Mouse (Mus musculus) MEL (cell line): Measurements from ENCODE around the gene S100a16.

Experiments
- CHD2 ChIP-seq: IDR thresholded peaks from 2 replicates; pipeline ENCODE4 v1.6.1; 2011; ENCODE audit warnings: low read length, improper control_type of control experiment
- MYC ChIP-seq: IDR thresholded peaks from 2 replicates; pipeline ENCODE4 v1.6.1; 2011; ENCODE audit warnings: low read depth, mild to moderate bottlenecking, low read length, improper control_type of control experiment, moderate library complexity
- POLR2A ChIP-seq, 2 experiments: IDR thresholded peaks; 2 replicates each; pipeline ENCODE4 v1.6.1; 2011 to 2012; ENCODE audit warnings: low read length in 2 of 2, mild to moderate bottlenecking in 2 of 2, control low read depth in 1 of 2, improper control_type of control experiment in 1 of 2, low read depth in 1 of 2, moderate library complexity in 1 of 2; ENCODE audit not compliant: control insufficient read depth in 1 of 2, insufficient read depth in 1 of 2, poor library complexity in 1 of 2
- ZMIZ1 ChIP-seq: IDR thresholded peaks from 2 replicates; pipeline ENCODE4 v1.6.1; 2012; ENCODE audit warnings: low read depth, mild to moderate bottlenecking, inconsistent platforms, low read length, improper control_type of control experiment, moderate library complexity

DNA sequence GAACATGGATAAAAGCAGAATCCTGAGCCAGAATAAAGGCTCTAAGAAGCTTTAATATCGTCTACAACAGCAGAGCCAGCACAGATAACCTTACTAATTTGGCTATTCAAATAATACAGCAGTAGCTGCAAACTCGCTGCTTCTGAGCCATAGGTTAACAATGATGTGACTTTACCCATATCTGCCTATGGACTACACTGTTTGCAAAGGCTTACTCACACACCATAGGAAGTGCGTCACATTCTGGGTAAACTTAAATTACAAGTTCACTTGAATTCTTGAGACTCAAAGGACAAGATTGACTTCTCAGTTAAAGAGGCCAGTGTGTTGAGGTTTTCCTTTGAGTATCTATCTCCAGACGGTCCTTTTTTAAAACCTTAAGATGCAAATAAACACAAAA is 33.6 kb upstream of the S100a16 start:
- TF ChIP-seq MYC: no peak
- TF ChIP-seq CHD2: no peak
- TF ChIP-seq ZMIZ1: no peak
- TF ChIP-seq POLR2A (IDR thresholded peaks at IDR 0.05; ENCODE audit: control insufficient read depth in 1 of 2, insufficient read depth in 1 of 2, low read depth in 1 of 2, low read length in 2 of 2, poor library complexity in 1 of 2): no peak
